Mouse (Mus musculus): ENCODE results near the gene Gcn1l1. TPM values are rescaled to one million over a fixed set of nuclear protein-coding genes. Genes with fewer than 3 reads are reported as not detected.

Gene Gcn1l1
- total RNA-seq, 2 experiments from 2014 or later, result 71.3 to 75.0 TPM

DNA sequence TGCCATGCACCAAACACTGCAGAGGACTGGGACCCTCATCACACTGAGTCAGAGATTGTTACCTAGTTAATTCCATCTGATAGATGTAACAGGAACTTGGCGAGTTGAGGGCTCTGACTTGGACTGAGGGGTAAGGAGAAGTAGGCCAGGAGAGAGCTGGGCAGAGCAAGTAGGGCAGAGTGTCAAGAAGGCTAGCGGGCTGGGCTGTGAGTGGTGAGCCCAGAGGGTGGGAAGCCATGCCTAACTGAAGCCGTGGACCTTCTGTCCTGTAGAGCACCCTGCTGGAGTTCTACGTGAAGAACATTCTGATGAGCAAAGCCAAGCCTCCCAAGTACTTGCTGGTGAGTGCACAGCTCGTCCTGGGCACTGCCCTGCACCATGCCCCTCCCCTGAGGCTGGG lies 14.3 kb downstream of the Gcn1l1 start:
- intact Hi-C loops (cut with DNase I), result loop anchor here (5.0 kb wide), 1 partner anchor 33 kb away; no protein-coding TSS in a partner anchor
- no peak for DNase-seq (ENCODE audit: extremely low spot score in 1 of 2, low spot score in 2 of 2)

DNA sequence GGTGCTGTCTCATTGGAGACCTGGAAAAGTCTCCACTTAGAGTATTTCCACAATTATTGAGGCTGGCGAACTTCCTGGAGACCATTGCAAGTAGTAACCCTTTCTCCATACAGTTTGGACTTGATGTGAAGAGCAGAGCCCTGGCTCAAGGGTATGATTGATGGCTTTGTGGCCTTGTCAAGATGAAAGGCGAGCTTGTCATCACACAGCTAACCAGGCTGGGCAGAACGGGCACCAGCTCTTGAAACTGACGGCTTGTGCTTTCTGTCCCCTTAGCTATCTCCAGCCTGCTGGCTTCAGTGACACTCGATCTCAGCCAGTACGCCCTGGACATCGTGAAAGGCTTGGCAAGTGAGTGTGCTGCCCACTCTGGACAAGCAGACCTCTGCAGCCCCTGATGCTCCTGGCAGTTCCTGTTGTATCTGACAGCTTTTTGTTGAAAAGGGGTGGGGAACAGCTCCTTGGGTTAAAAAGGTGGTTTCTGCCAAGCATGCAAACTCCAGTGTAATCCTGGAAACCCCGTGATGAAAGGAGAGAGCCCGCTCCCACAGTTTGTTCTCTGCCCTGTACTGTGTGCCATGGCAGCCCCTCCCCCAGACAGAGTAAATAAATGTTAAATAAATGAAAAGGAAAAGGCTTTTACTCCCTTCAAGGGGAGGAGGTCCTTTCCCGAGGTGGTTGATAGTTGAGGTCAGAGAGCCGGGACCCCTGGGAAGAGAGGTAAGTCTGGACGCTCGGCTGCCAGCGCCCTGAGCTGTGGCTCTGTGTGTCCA lies 15.4 kb downstream of the Gcn1l1 start:
- intact Hi-C loops (cut with DNase I), result no loop called here

GRCm38 (mm10) chr5:115581662-115582061 lies 16.6 kb downstream of the Gcn1l1 start:
- intact Hi-C loops (cut with DNase I), result no loop called here

More for the DNA sequence above, 15.4 kb downstream of the Gcn1l1 start:
- DNase-seq (ENCODE audit: extremely low spot score in 1 of 2, low spot score in 2 of 2), result no peak

GRCm38 (mm10) chr5:115585616-115586015 lies 20.6 kb downstream of the Gcn1l1 start:
- intact Hi-C loops (cut with DNase I), result no loop called here
- no peak for DNase-seq (ENCODE audit: extremely low spot score in 1 of 2, low spot score in 2 of 2)

More at GRCm38 (mm10) chr5:115581662-115582061, 16.6 kb downstream of the Gcn1l1 start:
- no peak for DNase-seq (ENCODE audit: extremely low spot score in 1 of 2, low spot score in 2 of 2)

- intact Hi-C loops (cut with DNase I), result no loop called here
- DNase-seq (ENCODE audit: extremely low spot score in 1 of 2, low spot score in 2 of 2), result no peak
Measured at GRCm38 (mm10) chr5:115586166-115586565, 21.1 kb downstream of the Gcn1l1 start.

DNA sequence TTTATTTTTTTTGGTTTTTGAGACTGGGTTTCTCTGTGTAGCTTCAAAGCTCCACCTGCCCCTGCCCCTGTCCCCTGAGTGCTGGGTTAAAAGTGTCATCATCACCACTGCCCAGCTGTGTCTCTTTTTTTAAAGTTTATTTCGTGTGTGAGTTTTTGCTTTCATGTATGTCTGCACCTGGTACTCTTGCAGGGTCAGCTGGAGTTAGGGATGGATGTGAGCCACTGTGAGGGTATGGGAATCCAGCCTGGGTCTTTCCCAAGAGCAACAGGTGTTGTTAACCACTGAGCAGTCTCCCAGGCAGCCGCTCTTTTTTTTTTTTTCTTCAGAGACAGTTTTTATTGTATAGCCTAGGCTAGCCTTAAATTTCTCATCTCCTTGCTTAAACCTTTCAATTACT lies 21.7 kb downstream of the Gcn1l1 start:
- intact Hi-C loops (cut with DNase I), result no loop called here

GRCm38 (mm10) chr5:115591028-115591427 lies 26.0 kb downstream of the Gcn1l1 start:
- intact Hi-C loops (cut with DNase I), result no loop called here
- no peak for DNase-seq (ENCODE audit: extremely low spot score in 1 of 2, low spot score in 2 of 2)

More for the DNA sequence above, 21.7 kb downstream of the Gcn1l1 start:
- DNase-seq (ENCODE audit: extremely low spot score in 1 of 2, low spot score in 2 of 2), result no peak

GRCm38 (mm10) chr5:115591506-115591905 lies 26.5 kb downstream of the Gcn1l1 start:
- intact Hi-C loops (cut with DNase I), result no loop called here
- no peak for DNase-seq (ENCODE audit: extremely low spot score in 1 of 2, low spot score in 2 of 2)

DNA sequence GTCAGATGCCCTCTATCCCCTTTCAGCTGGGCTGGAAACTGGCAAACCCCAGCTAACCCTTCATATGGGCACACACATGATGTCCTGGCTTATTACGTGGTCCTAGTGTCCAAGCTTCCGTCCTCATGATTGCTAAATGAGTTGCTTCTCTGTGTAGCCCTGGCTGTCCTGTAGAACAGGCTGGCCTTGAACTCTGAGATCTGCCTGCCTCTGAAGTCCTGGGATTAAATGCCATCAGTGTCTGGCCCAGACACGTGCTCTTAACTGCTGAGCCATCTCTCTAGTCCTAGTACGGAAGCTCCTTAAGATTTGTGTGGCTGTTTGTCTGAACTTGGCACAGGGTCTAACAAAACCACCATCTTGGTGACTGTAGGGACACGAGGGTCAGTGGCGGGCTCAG lies 38.5 kb downstream of the Gcn1l1 start:
- intact Hi-C loops (cut with DNase I), result no loop called here
- DNase-seq (ENCODE audit: extremely low spot score in 1 of 2, low spot score in 2 of 2), result no peak

GRCm38 (mm10) chr5:115611566-115611965 lies 46.5 kb downstream of the Gcn1l1 start:
- intact Hi-C loops (cut with DNase I), result loop anchor here (5.0 kb wide), 1 partner anchor 34 kb away; no protein-coding TSS in a partner anchor

DNA sequence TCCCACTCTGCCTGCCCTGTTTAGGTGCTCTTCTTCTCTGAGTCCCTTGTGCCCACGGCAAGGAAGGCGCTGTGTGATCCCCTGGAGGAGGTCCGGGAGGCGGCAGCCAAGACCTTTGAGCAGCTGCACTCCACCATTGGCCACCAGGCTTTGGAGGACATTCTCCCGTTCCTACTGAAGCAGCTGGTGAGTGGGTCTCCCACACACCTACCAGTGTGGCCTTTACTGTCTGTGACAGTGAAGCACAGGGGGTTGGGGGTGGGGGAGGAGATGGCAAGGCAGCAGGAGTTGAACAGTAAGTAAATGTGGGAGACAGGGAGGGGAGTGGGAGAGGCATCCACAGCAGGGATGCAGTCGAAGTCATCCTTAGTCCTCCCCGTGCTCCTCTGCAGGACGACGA lies 48.3 kb downstream of the Gcn1l1 start:
- no peak for DNase-seq (ENCODE audit: extremely low spot score in 1 of 2, low spot score in 2 of 2)
- intact Hi-C loops (cut with DNase I), result loop anchor here (5.0 kb wide), 1 partner anchor 36 kb away; no protein-coding TSS in a partner anchor

More at GRCm38 (mm10) chr5:115611566-115611965, 46.5 kb downstream of the Gcn1l1 start:
- DNase-seq (ENCODE audit: extremely low spot score in 1 of 2, low spot score in 2 of 2), result no peak

DNA sequence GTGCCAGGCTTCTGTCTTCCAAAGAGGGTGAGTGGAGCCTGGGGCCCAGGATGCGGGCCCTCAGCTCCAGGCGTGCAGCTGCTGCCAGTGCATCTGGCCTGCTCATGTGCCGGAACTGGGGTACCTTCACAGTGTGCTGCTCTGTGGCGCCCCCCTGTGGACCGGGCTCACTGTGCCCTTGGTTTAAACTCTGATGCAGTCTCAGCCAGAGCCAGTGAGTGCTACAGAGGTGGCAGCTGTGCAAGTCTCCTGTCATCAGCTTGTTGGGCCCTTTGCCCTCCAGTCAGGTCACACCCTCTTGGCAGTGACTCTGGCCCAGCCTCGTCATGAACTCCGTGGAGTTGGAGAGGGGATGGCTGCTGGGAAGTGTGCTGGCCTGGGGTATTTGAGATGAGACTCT lies 49.9 kb downstream of the Gcn1l1 start:
- DNase-seq (ENCODE audit: extremely low spot score in 1 of 2, low spot score in 2 of 2), result no peak

GRCm38 (mm10) chr5:115619690-115620089 lies 54.6 kb downstream of the Gcn1l1 start:
- intact Hi-C loops (cut with DNase I), result no loop called here
- no peak for DNase-seq (ENCODE audit: extremely low spot score in 1 of 2, low spot score in 2 of 2)

More for the DNA sequence above, 49.9 kb downstream of the Gcn1l1 start:
- intact Hi-C loops (cut with DNase I), result loop anchor here (5.0 kb wide), 1 partner anchor 38 kb away; no protein-coding TSS in a partner anchor

DNA sequence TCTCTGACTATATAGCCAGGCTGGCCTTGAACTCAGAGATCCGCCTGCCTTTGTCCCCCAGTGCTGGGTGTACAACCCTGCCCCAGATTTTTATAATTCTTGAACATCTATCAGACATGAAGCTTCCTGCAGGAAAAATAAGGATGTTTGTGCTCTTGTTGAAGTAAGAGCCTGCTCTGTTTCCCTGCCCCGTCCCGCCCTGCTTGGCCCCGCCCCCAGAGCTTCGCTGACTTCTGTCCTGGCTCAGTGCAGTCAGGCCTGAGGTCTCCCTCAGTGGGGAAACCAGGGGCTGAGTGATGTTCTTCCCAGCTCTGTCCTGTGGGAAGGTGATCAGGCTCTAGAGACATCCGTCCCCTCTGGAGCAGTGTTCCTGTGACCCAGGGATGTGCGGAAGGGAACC lies 57.6 kb downstream of the Gcn1l1 start:
- intact Hi-C loops (cut with DNase I), result no loop called here
- no peak for DNase-seq (ENCODE audit: extremely low spot score in 1 of 2, low spot score in 2 of 2)

DNA sequence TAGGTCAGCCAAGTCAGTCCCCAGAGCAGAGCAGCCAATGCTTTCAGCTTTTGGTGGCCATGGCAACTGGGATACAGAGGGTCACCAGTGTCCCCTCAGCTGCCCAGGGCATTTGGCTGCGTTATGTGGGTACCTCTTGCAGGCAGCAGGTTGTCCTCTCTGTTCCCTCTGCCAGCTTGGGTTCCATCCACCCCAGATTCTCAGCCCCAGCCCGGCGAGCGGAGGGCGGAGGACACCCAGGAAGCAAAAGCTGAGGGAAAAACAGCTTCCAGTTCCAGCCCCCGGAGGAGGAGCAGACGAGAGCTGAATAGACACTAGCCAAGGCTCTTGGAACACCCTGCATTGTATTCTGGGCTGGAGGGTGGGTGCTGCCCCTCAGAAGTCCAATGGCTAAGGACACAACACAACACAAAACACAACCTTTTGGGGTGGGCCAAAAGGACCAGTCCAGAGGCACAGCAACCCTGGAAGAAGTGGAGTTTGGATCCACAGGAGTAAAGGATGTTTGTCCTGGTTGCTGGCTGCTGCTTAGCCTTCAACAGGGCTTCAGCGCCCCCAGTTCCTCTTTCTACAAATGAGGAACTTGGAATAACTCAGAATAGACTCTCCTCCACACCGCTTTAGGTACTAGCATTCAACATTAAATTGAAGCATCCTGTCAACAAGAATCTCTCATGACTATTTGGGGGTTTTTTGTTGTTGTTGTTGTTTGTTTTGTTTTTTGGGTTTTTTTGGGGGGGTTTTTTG lies 58.8 kb downstream of the Gcn1l1 start:
- DNase-seq (ENCODE audit: extremely low spot score in 1 of 2, low spot score in 2 of 2), result no peak
- intact Hi-C loops (cut with DNase I), result no loop called here

DNA sequence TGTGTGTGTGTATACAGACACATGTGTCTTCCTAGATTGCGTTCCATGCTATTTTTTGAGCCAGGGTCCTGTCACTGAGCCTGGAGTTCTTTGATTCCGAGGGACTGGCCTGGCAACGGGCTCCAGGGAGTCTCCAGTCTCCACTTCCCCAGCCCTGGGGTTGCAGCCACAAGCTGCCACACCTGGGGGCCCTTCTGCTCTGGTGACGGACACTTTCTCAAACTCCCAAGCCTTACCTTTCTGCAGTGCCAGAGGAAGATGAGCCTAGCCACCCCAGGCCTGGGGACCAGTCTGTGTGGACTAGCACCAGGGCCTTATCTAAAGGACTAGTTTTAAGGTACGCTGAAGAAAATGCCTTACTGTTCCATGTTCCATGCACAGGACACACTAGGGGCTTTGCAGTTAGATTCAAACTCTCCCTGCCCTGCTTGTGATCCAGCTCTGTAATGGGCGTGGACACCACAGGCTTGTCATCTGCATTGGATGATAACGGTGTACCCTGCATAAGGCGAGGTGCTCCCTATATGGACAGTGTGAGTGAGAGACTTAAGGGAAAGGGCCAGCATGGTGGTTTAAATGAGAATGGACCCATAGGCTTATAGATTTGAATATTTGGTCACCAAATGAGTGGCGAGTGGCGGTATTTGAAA lies 61.3 kb downstream of the Gcn1l1 start:
- intact Hi-C loops (cut with DNase I), result no loop called here
- no peak for DNase-seq (ENCODE audit: extremely low spot score in 1 of 2, low spot score in 2 of 2)

DNA sequence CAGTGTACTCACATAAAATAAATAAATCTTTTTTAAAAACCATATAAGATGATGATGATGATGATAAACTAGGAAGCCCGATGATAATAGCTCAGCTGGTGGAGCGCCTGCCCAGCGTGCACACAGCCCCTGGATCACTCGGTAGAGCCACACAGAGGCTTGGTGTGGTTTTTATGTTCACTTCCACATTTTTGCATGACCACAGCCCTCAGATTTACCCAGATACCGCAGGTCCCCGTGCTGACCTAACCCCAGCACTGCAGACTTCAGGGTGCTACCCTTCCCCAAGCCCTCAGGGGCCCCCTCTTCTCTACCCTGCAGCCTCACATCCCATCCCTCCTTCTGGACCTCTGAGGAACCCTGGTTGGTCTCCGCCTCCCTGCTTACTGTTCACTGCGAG lies 63.0 kb downstream of the Gcn1l1 start:
- DNase-seq (ENCODE audit: extremely low spot score in 1 of 2, low spot score in 2 of 2), result no peak
- intact Hi-C loops (cut with DNase I), result no loop called here

DNA sequence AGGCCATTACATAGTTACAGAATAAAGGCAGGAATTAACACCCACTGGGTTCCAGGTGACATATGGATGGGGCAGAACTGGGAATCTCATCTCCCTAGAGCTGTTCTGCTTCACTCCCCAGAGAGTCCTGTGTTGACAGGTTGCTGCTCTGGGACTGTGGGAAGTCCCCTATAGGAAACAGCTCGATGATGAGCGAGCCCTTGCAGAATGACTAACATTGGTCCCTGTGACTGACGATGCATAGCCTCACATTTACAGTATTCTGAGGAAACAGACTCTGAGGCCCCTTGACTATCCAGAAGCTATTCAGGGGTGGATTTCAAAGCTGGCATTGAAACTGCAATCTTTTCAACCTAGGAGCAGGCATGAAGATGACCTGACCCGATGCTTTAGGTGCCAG lies 64.6 kb downstream of the Gcn1l1 start:
- no peak for DNase-seq (ENCODE audit: extremely low spot score in 1 of 2, low spot score in 2 of 2)
- intact Hi-C loops (cut with DNase I), result no loop called here

DNA sequence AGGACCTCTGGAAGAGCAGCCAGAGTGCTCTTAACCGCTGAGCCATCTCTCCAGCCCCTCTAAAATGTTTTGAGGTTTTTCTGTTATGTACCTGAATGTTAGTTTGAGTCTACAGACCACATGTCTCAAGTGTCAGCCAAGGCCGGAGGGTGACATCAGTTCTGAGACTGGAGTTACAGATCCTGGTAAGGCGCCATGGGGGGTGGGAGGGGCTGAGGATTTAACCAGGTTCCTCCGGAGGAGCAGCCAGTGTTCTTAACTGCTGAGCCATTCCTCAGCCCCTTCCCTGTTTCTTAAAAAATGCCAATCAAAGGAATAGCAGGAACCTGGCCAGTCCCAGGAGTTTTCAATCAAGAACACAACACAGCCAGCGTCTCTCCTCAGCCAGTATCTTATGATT lies 65.2 kb downstream of the Gcn1l1 start:
- intact Hi-C loops (cut with DNase I), result no loop called here
- DNase-seq (ENCODE audit: extremely low spot score in 1 of 2, low spot score in 2 of 2), result no peak

Data from left cerebral cortex, postnatal 10 days (tissue).